22 mouse cellular contexts compared by ENCODE assay signal in the genomic region with DNA sequence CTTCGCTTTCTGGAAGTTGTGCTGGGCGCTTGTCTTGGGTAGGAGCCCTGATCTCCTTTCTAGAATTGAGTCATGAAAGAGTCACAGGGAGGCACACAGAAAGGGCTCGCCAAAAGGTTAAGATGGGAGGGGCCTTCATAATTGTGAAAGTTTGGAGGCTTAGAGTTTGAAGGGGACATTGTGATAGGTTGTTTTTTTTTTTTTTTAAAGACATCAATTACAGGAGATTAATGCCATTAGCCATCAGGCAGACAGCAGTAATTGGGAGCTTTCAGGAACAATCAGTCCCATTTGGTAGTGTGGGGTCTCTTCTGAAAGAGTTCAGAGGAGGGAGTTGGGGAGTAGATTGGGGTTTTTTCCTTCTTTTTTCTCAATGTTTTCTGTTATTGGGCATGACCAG.
"Had no signal": no experiment of that assay in that cellular context is flagged by ENCODE, and none has a peak within 500 bp of the region (broad histone marks: within the 10 kb centered on the region; RNA-seq: fewer than 3 reads in every experiment).

No protein-coding gene starts in this region.

- H3K9me3 ChIP-seq: lung, embryonic 15.5 days; neural tube, embryonic 12.5 days; neural tube, embryonic 15.5 days had no signal

- H3K36me3 ChIP-seq: lung, embryonic 15.5 days; neural tube, embryonic 12.5 days; neural tube, embryonic 15.5 days had no signal

- H3K4me3 ChIP-seq: layer of hippocampus, adult 2 months; lung, embryonic 15.5 days; megakaryocyte, embryonic 14.5 days; neural tube, embryonic 12.5 days; neural tube, embryonic 15.5 days had no signal

- H3K27ac ChIP-seq: kidney, postnatal 0 days; layer of hippocampus, adult 2 months; liver, embryonic 14.5 days; lung, embryonic 15.5 days; neural tube, embryonic 12.5 days; neural tube, embryonic 15.5 days; stomach, postnatal 0 days had no signal

- H3K9ac ChIP-seq: liver, embryonic 14.5 days; lung, embryonic 15.5 days; neural tube, embryonic 12.5 days; neural tube, embryonic 15.5 days had no signal

- H3K4me2 ChIP-seq: liver, embryonic 11.5 days; lung, embryonic 15.5 days; midbrain, embryonic 11.5 days; neural tube, embryonic 12.5 days; neural tube, embryonic 15.5 days had no signal

- H3K27me3 ChIP-seq: lung, embryonic 15.5 days; megakaryocyte, embryonic 14.5 days; neural tube, embryonic 12.5 days; neural tube, embryonic 15.5 days had no signal

- H3K4me1 ChIP-seq: lung, embryonic 15.5 days; megakaryocyte, embryonic 14.5 days had no signal

- DNase-seq: kidney, adult 2 months; kidney, postnatal 25 days; layer of hippocampus, adult 9-11 months; lung, adult 18-20 months; lung, postnatal 10 days; lung, postnatal 36 days; midbrain, embryonic 14.5 days; right cerebral cortex, postnatal 14 days; right cerebral cortex, postnatal 4 days; thymus, adult 2 months; thymus, postnatal 14 days; thymus, postnatal 4 days had no signal
